Mouse (Mus musculus): ENCODE measurements around the gene Lurap1.

DNA sequence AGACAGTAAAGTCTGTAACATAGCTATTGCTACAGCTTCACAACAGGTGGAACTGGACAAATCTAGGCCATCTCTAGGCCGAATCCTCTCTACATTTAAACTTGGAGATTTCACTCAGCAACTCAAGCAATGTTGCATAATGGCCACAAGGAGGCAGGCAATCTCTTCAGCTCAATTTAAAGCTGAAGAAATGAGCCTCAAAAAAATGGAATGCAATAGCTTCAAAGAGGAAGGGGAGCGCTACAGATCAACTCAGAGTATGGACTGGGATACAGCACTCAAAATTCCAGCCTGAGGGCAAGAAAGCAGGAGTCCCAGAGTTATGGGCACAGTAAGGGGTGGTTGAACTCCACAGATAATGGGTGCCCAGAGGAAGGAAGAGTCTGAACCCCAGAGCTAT lies 16.1 kb downstream of the Lurap1 start:
- TF ChIP-seq CTCF (IDR thresholded peaks at IDR 0.05; ENCODE audit: borderline replicate concordance, insufficient read depth, low read length), result no peak
- TF ChIP-seq POLR2A (IDR thresholded peaks at IDR 0.05; ENCODE audit: low read depth, low read length), result no peak

Data from embryonic fibroblast, embryonic 13.5 days (primary cell).